Mouse (Mus musculus) hindbrain, embryonic 15.5 days (tissue): Measurements from ENCODE around the gene Rpl27. TPM values are rescaled to one million over a fixed set of nuclear protein-coding genes. Genes with fewer than 3 reads are reported as not detected.
A peak's percentile ranks its signal among the peaks of the same experiment; 100 is the strongest.
"Not testable (repeated sequence)": the region's sequence is repeated elsewhere in the genome, so short reads cannot be mapped to it uniquely, and the experiment has no call there.

Experiments used
- ATAC-seq: fragments of 200-750 bp; cut with Nextera tagmentation; 2 replicates; pipeline ENCODE4 v1.8.0; 2017; ENCODE audit warnings: low read depth, moderate number of reproducible peaks, moderate TSS enrichment; ENCODE audit not compliant: low FRiP score
- H3K27ac ChIP-seq: fragments of 300-500 bp; sonication (generic); replicated peaks from 2 replicates; pipeline ENCODE4 v1.5.1; 2015; ENCODE audit warnings: mild to moderate bottlenecking, inconsistent platforms
- H3K27me3 ChIP-seq: fragments of 300-500 bp; sonication (generic); 2 replicates; pipeline ENCODE4 v1.6.1; 2015; ENCODE audit warnings: control low read depth, inconsistent platforms
- H3K36me3 ChIP-seq: fragments of 300-500 bp; sonication (generic); 2 replicates; pipeline ENCODE4 v1.6.1; 2015; ENCODE audit warnings: control low read depth, inconsistent platforms
- H3K4me1 ChIP-seq: fragments of 300-500 bp; sonication (generic); replicated peaks from 2 replicates; pipeline ENCODE4 v1.6.1; 2015; ENCODE audit warnings: control low read depth, inconsistent platforms
- H3K4me2 ChIP-seq: fragments of 300-500 bp; sonication (generic); 2 replicates; pipeline ENCODE4 v1.6.1; 2015; ENCODE audit warnings: moderate library complexity, mild to moderate bottlenecking, inconsistent platforms
- H3K4me3 ChIP-seq: fragments of 300-500 bp; sonication (generic); 2 replicates; pipeline ENCODE4 v1.5.1; 2015; ENCODE audit warnings: mild to moderate bottlenecking, inconsistent platforms
- H3K9ac ChIP-seq: fragments of 300-500 bp; sonication (generic); 2 replicates; pipeline ENCODE4 v1.6.1; 2015; ENCODE audit warnings: inconsistent platforms
- H3K9me3 ChIP-seq: fragments of 300-500 bp; sonication (generic); 2 replicates; pipeline ENCODE4 v1.6.1; 2016; ENCODE audit warnings: control low read depth, inconsistent platforms
- WGBS: fragments of 180-500 bp; shearing (Covaris S2); methylation state at CpG from one replicate; pipeline ENCODE4 v1.1.7; 2015; 5-methylcytosine and 5-hydroxymethylcytosine counted together
- polyA plus RNA-seq: library from polyadenylated mRNA; unstranded; fragments of >200 nt; fragmentation: Nextera tagmentation; extraction: Ambion mirVana; gene quantifications from 2 replicates; pipeline ENCODE4 v1.2.1, GENCODE M21; 2015

Rpl27 gene
- polyA plus RNA-seq, 1 experiment from 2014 or later, result 230 TPM

DNA sequence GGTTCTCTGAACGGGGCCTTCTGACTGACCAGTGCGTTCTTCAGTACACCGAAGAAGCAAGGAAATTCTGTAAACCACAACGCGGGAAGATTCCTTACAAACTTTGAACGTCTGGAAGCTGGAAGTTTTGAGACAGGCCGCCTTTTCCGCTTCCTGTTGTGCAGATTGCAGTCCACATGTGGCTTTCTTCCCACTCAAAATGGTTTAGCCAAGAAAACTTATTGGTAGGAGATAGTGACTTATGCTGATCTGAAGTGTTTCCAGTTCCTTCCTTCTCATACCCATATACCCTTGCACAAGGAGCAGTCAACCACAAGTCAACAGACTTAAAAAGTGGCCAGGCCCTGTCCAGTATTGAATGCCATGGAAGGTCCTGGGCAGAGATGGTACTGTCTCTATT is 15.9 kb upstream of the Rpl27 start:
- peaks cover 20% of the 10 kb centered on the region for H3K36me3 ChIP-seq
- H3K9ac ChIP-seq, result peak overlapping the region; percentile 80
- H3K27ac ChIP-seq, result no peak overlapping the region
- H3K4me1 ChIP-seq, result peaks cover 29% of the 10 kb centered on the region
- no peaks in the 10 kb centered on the region for H3K27me3 ChIP-seq
- WGBS, result 68% methylated on average over 8 of the region's 8 CpGs
- H3K4me2 ChIP-seq, result peak overlapping the region; percentile 80
- ATAC-seq, result no peak
- peak overlapping the region; percentile 96 for H3K4me3 ChIP-seq
- H3K9me3 ChIP-seq, result no peaks in the 10 kb centered on the region

- no peak for ATAC-seq
These were observed 10.8 kb upstream of the Rpl27 start for GRCm38 (mm10) chr11:101431327-101431726.

GRCm38 (mm10) chr11:101433396-101433795 is 8.7 kb upstream of the Rpl27 start:
- Histone ChIP-seq H3K27me3 (no peaks in the 10 kb centered on the region), H3K27ac (no peak overlapping the region), H3K9ac (no peak overlapping the region), H3K4me2 (no peak overlapping the region), H3K4me3 (no peak overlapping the region), H3K9me3 (no peaks in the 10 kb centered on the region), H3K36me3 (peaks cover 61% of the 10 kb centered on the region), H3K4me1 (no peaks in the 10 kb centered on the region)
- ATAC-seq, result no peak
- WGBS, result 84% methylated on average over 13 of the region's 13 CpGs

More at GRCm38 (mm10) chr11:101431327-101431726, 10.8 kb upstream of the Rpl27 start:
- Histone ChIP-seq H3K4me1 (peaks cover 13% of the 10 kb centered on the region), H3K4me2 (no peak overlapping the region), H3K9ac (no peak overlapping the region), H3K4me3 (no peak overlapping the region), H3K27me3 (no peaks in the 10 kb centered on the region), H3K36me3 (peaks cover 61% of the 10 kb centered on the region), H3K27ac (no peak overlapping the region), H3K9me3 (no peaks in the 10 kb centered on the region)
- WGBS, result 94% methylated on average over 9 of the region's 9 CpGs

- 87% methylated on average over 4 of the region's 4 CpGs for WGBS
- Histone ChIP-seq H3K27ac (no peak overlapping the region), H3K9me3 (no peaks in the 10 kb centered on the region), H3K36me3 (peaks cover 45% of the 10 kb centered on the region), H3K4me1 (no peaks in the 10 kb centered on the region), H3K4me3 (no peak overlapping the region), H3K27me3 (no peaks in the 10 kb centered on the region), H3K4me2 (no peak overlapping the region), H3K9ac (no peak overlapping the region)
- ATAC-seq, result no peak
These were observed 6.3 kb upstream of the Rpl27 start for GRCm38 (mm10) chr11:101435831-101436230.

DNA sequence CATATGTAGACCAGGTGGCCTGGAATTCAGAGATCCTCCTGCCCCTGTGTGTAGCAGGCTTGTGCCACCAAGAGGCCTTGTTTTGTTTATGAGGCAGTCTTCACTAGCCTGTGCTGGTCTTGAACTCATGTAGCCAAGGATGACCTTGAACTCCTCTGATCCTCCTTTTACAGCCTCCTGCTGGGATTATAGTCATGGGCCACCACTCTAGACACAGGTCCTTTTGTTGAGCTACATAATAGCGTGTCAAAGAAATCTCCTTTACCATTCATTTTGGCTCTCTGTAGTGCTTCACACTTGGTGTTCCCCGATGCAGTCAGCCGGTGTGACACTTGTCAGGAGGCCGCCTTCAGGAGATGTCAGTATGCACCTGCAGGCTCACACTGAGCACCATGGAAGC is 5.2 kb upstream of the Rpl27 start:
- no peak overlapping the region for H3K4me3 ChIP-seq
- peaks cover 34% of the 10 kb centered on the region for H3K36me3 ChIP-seq
- H3K27ac ChIP-seq, result no peak overlapping the region
- WGBS, result 48% methylated on average over 4 of the region's 4 CpGs
- no peak overlapping the region for H3K4me2 ChIP-seq
- no peaks in the 10 kb centered on the region for H3K4me1 ChIP-seq
- no peak overlapping the region for H3K9ac ChIP-seq
- ATAC-seq, result no peak
- no peaks in the 10 kb centered on the region for H3K9me3 ChIP-seq
- no peaks in the 10 kb centered on the region for H3K27me3 ChIP-seq

DNA sequence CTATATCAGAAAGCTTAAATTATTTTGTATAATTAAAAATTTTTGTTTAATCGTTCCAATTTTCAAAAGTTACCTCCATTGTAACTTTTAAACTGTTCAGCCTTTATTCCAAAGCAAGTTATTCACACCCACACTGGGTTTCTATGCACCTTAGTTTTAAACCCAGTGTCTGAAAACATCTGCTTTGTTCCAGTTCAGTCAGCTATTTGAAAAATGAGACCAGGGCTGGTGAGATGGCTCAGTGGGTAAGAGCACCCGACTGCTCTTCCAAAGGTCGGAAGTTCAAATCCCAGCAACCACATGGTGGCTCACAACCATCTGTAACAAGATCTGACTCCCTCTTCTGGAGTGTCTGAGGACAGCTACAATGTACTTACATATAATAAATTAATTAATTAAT is 4.1 kb upstream of the Rpl27 start:
- ATAC-seq, result not testable (repeated sequence)

GRCm38 (mm10) chr11:101441450-101442126 is 510 bp upstream of the Rpl27 start:
- ATAC-seq, H3K27me3 ChIP-seq, H3K9ac ChIP-seq, H3K9me3 ChIP-seq: not testable (repeated sequence)
- H3K27ac ChIP-seq, result 0 out of 2 replicates have a peak overlapping the region, but pooled peaks have one; percentile 53
- peaks cover 17% of the 10 kb centered on the region for H3K36me3 ChIP-seq
- H3K4me3 ChIP-seq, result peak overlapping the region; percentile 29
- 40% methylated on average over 15 of the region's 15 CpGs for WGBS
- peak overlapping the region; percentile 49 for H3K4me2 ChIP-seq
- peaks cover 18% of the 10 kb centered on the region for H3K4me1 ChIP-seq

More for the DNA sequence above, 4.1 kb upstream of the Rpl27 start:
- H3K4me1 ChIP-seq, H3K4me3 ChIP-seq, H3K27me3 ChIP-seq, H3K9ac ChIP-seq, H3K9me3 ChIP-seq, H3K4me2 ChIP-seq, H3K27ac ChIP-seq: not testable (repeated sequence)
- peaks cover 26% of the 10 kb centered on the region for H3K36me3 ChIP-seq
- WGBS, result 49% methylated on average over 3 of the region's 3 CpGs

- under 1% methylated on average over 14 of the region's 14 CpGs for WGBS
- Histone ChIP-seq H3K4me3 (peak overlapping the region; percentile 86), H3K9me3 (no peaks in the 10 kb centered on the region), H3K36me3 (peaks cover 17% of the 10 kb centered on the region), H3K4me1 (peaks cover 18% of the 10 kb centered on the region), H3K4me2 (peak overlapping the region; percentile 93), H3K9ac (peak overlapping the region; percentile 94), H3K27ac (peak overlapping the region; percentile 92), H3K27me3 (no peaks in the 10 kb centered on the region)
- no peak for ATAC-seq
These were observed 662 bp downstream of the Rpl27 start for GRCm38 (mm10) chr11:101442760-101443159.

GRCm38 (mm10) chr11:101446319-101446718 is 4.2 kb downstream of the Rpl27 start:
- Histone ChIP-seq H3K4me3 (no peak overlapping the region), H3K4me1 (peaks cover 18% of the 10 kb centered on the region), H3K27me3 (no peaks in the 10 kb centered on the region), H3K4me2 (no peak overlapping the region), H3K9me3 (no peaks in the 10 kb centered on the region), H3K9ac (no peak overlapping the region), H3K27ac (no peak overlapping the region), H3K36me3 (peaks cover 17% of the 10 kb centered on the region)
- no peak for ATAC-seq
- 80% methylated on average over 1 of the region's 1 CpGs for WGBS

DNA sequence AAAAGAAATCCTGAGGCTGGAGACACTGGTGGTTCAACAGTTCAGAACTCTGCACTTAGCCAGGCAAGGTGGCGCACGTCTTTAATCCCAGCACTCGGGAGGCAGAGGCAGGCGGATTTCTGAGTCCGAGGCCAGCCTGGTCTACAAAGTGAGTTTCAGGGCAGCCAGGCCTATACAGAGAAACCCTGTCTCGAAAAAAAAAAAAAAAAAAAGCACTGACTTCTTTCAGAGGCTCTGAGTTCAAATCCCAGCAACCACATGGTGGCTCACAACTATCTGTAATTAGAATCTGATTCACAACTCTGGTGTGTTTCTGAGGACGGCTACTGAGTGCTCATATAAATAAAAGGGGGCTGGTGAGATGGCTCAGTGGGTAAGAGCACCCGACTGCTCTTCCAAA is 4.8 kb downstream of the Rpl27 start:
- Histone ChIP-seq H3K36me3 (peaks cover 17% of the 10 kb centered on the region), H3K4me1 (peaks cover 18% of the 10 kb centered on the region)
- H3K27ac ChIP-seq, H3K4me2 ChIP-seq, H3K9me3 ChIP-seq, ATAC-seq, H3K9ac ChIP-seq, H3K4me3 ChIP-seq, H3K27me3 ChIP-seq: not testable (repeated sequence)
- WGBS, result 93% methylated on average over 8 of the region's 8 CpGs

DNA sequence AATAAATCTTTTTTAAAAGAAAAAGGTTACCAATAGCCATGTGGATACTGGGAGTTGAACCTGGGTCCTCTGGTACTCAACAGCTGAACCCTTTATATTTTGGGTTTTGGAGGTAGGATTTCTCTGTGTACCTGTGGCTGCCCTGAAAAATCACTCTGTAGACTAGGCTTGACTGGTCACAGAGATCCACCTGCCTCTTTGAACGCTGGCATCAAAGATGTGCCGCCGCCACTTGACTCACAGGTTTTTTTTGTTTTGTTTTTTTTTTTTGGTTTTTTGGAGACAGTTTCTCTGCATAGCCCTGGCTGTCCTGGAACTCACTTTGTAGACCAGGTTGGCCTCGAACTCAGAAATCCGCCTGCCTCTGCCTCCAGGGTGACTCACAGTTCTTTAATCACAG is 5.7 kb downstream of the Rpl27 start:
- H3K36me3 ChIP-seq, result peaks cover 17% of the 10 kb centered on the region
- ATAC-seq, result no peak
- H3K9ac ChIP-seq, result no peak overlapping the region
- H3K27ac ChIP-seq, result no peak overlapping the region
- no peaks in the 10 kb centered on the region for H3K9me3 ChIP-seq
- no peak overlapping the region for H3K4me2 ChIP-seq
- WGBS, result 92% methylated on average over 5 of the region's 5 CpGs
- no peak overlapping the region for H3K4me3 ChIP-seq
- peaks cover 18% of the 10 kb centered on the region for H3K4me1 ChIP-seq
- H3K27me3 ChIP-seq, result no peaks in the 10 kb centered on the region

DNA sequence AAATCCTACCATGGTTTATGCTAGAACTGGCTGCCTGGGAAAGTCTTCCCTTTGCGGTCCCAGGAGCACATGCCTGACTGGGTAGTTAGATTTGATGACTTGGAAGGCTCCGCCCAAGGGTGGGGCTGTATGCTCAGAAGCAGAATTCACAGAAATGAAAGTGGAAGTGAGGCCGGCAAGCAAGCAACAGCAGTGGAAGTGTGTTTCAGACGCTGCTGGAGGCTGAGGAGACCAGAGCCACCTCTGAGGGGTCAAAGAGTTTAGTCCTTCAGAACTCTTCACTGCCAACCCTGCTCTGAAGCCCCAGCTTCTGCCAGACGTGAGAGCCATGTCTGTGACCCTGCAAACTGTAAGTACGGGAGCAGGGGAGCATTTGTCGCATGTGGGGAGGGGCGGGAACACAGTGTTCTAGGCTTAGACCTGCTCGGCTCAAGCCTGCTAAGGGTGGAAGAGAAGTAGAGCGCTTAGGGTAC is 6.2 kb downstream of the Rpl27 start, which contains the start of gene Ifi35:
Ifi35 (plus strand) TSS at position 134 of the 473 bp plus-strand sequence.
- H3K27me3 ChIP-seq, result no peaks in the 10 kb centered on the region
- no peak for ATAC-seq
- peak within 1 kb of the TSS; percentile 20 for H3K4me3 ChIP-seq
- H3K4me1 ChIP-seq, result peaks cover 13% of the 10 kb centered on the region
- H3K27ac ChIP-seq, result no peak within 1 kb of the TSS
- peak within 1 kb of the TSS; percentile 13; the same call in 1 of the 2 replicates for H3K4me2 ChIP-seq
- H3K9ac ChIP-seq, result no peak within 1 kb of the TSS
- H3K9me3 ChIP-seq, result no peaks in the 10 kb centered on the region
- WGBS, result 41% methylated on average over 10 of the region's 10 CpGs
- H3K36me3 ChIP-seq, result peaks cover 17% of the 10 kb centered on the region
